Mouse (Mus musculus): Measurements from ENCODE around the gene Meis1. TPM values are rescaled to one million over a fixed set of nuclear protein-coding genes. Genes with fewer than 3 reads are reported as not detected.
A peak's percentile ranks its signal among the peaks of the same experiment; 100 is the strongest.

The Meis1 gene
- polyA plus RNA-seq, 1 experiment from 2014 or later, result 51.7 TPM

DNA sequence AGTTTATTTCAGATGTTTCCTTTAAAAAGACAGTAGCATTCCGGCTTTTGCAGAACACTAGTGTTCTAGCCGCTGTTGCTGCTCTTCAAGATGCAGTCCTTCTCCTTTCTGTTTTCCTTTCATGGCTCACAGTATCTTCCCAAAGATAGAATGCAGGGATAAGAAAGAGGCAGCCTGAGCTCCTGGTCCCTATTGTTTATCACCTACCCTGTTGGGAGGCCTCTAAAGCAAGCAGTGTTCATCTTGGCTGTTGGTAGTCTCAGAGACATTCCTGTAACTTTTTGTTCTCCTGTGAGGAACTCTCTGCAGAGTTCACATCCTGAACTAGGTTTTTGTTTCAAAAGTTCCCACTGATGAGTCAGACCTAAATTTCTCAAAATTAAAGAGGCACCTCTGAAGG, 3.8 kb upstream of the Meis1 start:
- H3K4me3 ChIP-seq (replicated peaks; ENCODE audit: low read depth, low read length), result no peak overlapping the region
- no peak overlapping the region for H3K4me2 ChIP-seq (ENCODE audit: low read length)
- no peak overlapping the region for H3K27ac ChIP-seq (replicated peaks; ENCODE audit: low read depth, low read length)
- no peak for DNase-seq
- no peaks in the 10 kb centered on the region for H3K36me3 ChIP-seq (ENCODE audit: control insufficient read depth, insufficient read depth, low read length)
- peaks cover 15% of the 10 kb centered on the region for H3K27me3 ChIP-seq (ENCODE audit: control insufficient read depth, insufficient read depth, low read length)
- WGBS, result 26% methylated on average over 2 of the region's 2 CpGs
- H3K9me3 ChIP-seq (ENCODE audit: control insufficient read depth, low read length), result no peaks in the 10 kb centered on the region
- ATAC-seq (ENCODE audit: low FRiP score, low TSS enrichment), result no peak
- H3K9ac ChIP-seq (replicated peaks; ENCODE audit: low read length), result no peak overlapping the region
- peaks cover 15% of the 10 kb centered on the region for H3K4me1 ChIP-seq (ENCODE audit: control insufficient read depth, insufficient read depth, low read length)

DNA sequence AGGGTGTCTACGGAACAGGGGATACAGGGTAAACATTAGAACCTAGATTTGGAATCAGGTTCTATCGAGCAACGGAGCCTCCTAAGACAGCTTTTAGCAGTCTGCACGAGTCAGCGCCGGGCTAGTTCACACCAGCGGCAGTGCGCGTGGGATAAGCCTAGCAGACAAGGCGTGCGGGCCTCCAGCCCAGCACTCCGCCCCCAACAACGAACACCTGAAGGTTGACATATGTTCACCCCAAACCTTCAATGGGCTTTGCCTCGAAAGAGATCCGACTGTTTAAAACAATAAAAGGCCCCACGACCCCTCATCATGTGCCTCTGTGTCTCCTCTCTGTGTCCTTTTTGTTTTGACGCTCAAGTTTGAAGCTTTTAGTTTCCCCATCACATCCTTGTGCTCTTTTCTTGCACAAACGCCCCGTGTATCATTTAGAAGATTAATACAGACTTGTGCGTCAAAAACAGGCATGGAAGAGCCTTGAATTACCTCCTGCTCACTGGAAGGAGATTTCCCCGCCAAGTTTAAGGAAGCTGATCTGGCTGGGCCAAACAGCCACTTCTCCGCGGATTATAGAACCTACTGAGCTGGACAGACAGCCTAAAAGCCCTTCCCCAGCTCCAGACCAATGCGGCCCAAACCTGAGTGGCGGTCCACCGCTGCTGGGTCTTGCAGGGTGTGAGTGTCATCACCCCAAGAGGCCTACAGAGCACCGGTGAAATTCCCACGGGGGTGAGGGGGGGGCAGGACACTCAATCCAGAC, 2.3 kb upstream of the Meis1 start:
- WGBS, result 2% methylated on average over 28 of the region's 28 CpGs

DNA sequence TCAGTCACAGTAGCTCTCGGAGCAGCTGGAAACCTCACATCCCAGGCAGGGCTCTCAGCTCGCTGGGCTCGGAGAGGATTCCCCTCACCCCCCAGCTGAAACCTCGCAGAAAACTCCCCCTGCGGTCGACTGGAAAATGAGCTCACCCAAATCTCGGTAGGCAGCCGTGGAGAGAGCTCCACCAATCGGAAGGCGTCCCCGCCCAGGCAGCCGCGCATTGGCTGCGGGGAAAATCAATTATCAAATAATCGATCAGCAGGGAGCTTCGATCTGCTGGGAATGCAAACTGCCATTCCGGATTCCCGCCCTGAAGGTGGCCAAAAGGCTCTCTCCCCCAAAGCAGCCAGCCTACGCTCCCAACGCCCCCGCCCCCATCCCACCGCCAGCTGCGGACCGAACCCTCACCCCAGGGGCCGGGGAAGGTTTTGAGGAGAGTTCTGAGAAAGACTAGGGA, 1.6 kb upstream of the Meis1 start:
- no peaks in the 10 kb centered on the region for H3K36me3 ChIP-seq (ENCODE audit: control insufficient read depth, insufficient read depth, low read length)
- peak overlapping the region; percentile 97 for H3K27ac ChIP-seq (replicated peaks; ENCODE audit: low read depth, low read length)
- peak overlapping the region; percentile 62 for H3K4me3 ChIP-seq (replicated peaks; ENCODE audit: low read depth, low read length)
- peaks cover 10% of the 10 kb centered on the region for H3K4me1 ChIP-seq (ENCODE audit: control insufficient read depth, insufficient read depth, low read length)
- H3K27me3 ChIP-seq (ENCODE audit: control insufficient read depth, insufficient read depth, low read length), result peaks cover 11% of the 10 kb centered on the region
- under 1% methylated on average over 25 of the region's 25 CpGs for WGBS
- peak overlapping the region; percentile 88 for H3K9ac ChIP-seq (replicated peaks; ENCODE audit: low read length)
- no peaks in the 10 kb centered on the region for H3K9me3 ChIP-seq (ENCODE audit: control insufficient read depth, low read length)
- peak; percentile 87 for ATAC-seq (ENCODE audit: low FRiP score, low TSS enrichment)
- DNase-seq, result peak; percentile 97
- peak overlapping the region; percentile 92 for H3K4me2 ChIP-seq (ENCODE audit: low read length)

More for the DNA sequence above, 2.3 kb upstream of the Meis1 start:
- peaks cover 15% of the 10 kb centered on the region for H3K27me3 ChIP-seq (ENCODE audit: control insufficient read depth, insufficient read depth, low read length)
- H3K4me1 ChIP-seq (ENCODE audit: control insufficient read depth, insufficient read depth, low read length), result peaks cover 3% of the 10 kb centered on the region; the same call in 1 of the 2 replicates
- peak overlapping the region; percentile 62 for H3K4me3 ChIP-seq (replicated peaks; ENCODE audit: low read depth, low read length)
- ATAC-seq (ENCODE audit: low FRiP score, low TSS enrichment), result no peak
- peak overlapping the region; percentile 92 for H3K4me2 ChIP-seq (ENCODE audit: low read length)
- peak; percentile 71 for DNase-seq
- H3K9me3 ChIP-seq (ENCODE audit: control insufficient read depth, low read length), result no peaks in the 10 kb centered on the region
- peak overlapping the region; percentile 58; the same call in 1 of the 2 replicates for H3K27ac ChIP-seq (replicated peaks; ENCODE audit: low read depth, low read length)
- no peaks in the 10 kb centered on the region for H3K36me3 ChIP-seq (ENCODE audit: control insufficient read depth, insufficient read depth, low read length)
- peak overlapping the region; percentile 39; the same call in 1 of the 2 replicates for H3K9ac ChIP-seq (replicated peaks; ENCODE audit: low read length)

DNA sequence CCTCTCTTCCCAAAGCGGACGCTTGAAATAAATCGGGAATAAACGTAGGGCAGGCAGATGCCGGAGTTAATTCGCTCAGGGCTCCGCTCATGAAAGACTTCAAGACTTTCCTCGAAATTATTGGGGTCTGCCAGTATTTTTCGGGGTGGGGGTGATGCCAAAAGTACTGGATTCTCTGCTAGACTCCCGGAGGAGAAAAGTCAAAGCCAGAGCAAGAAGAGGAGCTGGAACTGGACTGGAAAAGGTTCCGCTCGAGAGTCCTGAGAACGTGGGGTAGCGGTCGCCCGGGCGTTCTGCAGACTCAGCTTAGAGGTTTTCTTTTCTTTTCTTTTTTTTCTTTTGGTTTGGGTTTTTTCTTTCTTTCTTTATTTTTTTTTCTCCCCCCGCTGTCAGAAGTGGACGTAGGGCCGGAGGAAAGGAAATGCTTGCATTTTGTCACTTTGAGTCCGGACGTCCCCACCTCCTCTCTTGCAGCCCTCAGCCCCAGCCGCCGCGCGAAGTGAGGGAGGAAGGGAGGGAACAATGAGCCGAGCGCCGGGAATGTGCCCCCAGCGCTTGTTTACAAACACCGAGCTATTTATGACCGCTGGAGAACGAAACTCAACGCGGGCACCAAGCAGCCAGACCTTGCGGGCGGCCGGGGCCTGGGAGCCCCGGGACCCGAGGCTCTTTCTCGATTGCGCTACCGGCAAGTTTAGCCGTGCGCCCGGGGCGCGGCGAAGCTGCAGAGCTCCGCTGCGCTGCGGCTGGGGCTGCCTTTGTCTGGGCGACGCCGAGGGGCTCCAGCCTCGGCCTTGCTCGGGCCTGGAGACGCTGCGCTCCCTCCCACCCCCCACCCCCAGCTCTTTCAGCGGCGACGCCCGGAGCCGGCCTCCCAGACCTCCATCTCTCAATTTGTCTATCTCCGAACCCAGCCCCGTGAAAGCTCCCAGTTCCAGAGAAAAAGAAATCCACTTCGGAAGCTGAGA, 703 bp upstream of the Meis1 start:
- Histone ChIP-seq H3K36me3 (ENCODE audit: control insufficient read depth, insufficient read depth, low read length) (no peaks in the 10 kb centered on the region), H3K9me3 (ENCODE audit: control insufficient read depth, low read length) (no peaks in the 10 kb centered on the region), H3K4me2 (ENCODE audit: low read length) (peak overlapping the region; percentile 92), H3K4me1 (ENCODE audit: control insufficient read depth, insufficient read depth, low read length) (peaks cover 16% of the 10 kb centered on the region), H3K9ac (replicated peaks; ENCODE audit: low read length) (peak overlapping the region; percentile 88), H3K27ac (replicated peaks; ENCODE audit: low read depth, low read length) (peak overlapping the region; percentile 97), H3K4me3 (replicated peaks; ENCODE audit: low read depth, low read length) (peak overlapping the region; percentile 62), H3K27me3 (ENCODE audit: control insufficient read depth, insufficient read depth, low read length) (peaks cover 11% of the 10 kb centered on the region)
- ATAC-seq (ENCODE audit: low FRiP score, low TSS enrichment), result peak; percentile 55
- peak; percentile 81 for DNase-seq
- WGBS, result under 1% methylated on average over 67 of the region's 67 CpGs

DNA sequence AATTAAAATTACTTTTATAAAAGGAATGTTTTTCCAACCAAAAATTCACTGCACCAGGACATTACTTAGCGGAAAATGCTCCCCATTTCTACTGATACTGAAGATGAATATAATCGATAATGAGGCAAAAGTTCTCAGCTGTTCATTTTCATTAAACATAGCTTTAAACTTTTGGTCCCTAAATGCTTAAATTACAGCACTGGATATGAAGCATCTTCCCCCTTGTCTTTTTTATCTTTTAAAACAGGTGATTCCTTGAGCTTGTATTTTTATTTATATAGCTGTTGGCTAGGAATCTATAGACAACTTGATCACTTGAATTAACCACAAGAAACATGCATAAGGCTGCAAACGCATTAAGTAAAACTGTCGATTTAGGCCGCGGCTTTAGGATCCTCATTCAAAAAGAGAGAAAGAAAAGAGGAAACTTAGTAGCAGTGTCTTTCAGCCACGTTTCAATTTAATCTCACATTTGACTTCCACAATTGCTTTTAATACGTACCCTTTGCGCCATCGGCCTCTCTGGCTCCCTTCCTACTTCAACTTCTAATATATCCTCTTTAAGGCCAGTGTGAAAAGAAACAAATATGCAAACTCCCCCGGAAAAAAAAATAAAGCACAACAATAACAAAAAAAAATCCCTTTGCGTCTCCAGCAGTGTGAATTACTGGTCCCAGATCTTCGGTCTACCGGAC, 919 bp downstream of the Meis1 start:
- H3K4me2 ChIP-seq (ENCODE audit: low read length), result peak overlapping the region; percentile 92
- WGBS, result under 1% methylated on average over 14 of the region's 14 CpGs
- ATAC-seq (ENCODE audit: low FRiP score, low TSS enrichment) (no peak), DNase-seq (peak; percentile 39)
- no peaks in the 10 kb centered on the region for H3K9me3 ChIP-seq (ENCODE audit: control insufficient read depth, low read length)
- H3K36me3 ChIP-seq (ENCODE audit: control insufficient read depth, insufficient read depth, low read length), result no peaks in the 10 kb centered on the region
- peak overlapping the region; percentile 97 for H3K27ac ChIP-seq (replicated peaks; ENCODE audit: low read depth, low read length)
- H3K27me3 ChIP-seq (ENCODE audit: control insufficient read depth, insufficient read depth, low read length), result peaks cover 15% of the 10 kb centered on the region
- H3K4me1 ChIP-seq (ENCODE audit: control insufficient read depth, insufficient read depth, low read length), result peaks cover 25% of the 10 kb centered on the region
- peak overlapping the region; percentile 88 for H3K9ac ChIP-seq (replicated peaks; ENCODE audit: low read length)
- peak overlapping the region; percentile 62 for H3K4me3 ChIP-seq (replicated peaks; ENCODE audit: low read depth, low read length)

DNA sequence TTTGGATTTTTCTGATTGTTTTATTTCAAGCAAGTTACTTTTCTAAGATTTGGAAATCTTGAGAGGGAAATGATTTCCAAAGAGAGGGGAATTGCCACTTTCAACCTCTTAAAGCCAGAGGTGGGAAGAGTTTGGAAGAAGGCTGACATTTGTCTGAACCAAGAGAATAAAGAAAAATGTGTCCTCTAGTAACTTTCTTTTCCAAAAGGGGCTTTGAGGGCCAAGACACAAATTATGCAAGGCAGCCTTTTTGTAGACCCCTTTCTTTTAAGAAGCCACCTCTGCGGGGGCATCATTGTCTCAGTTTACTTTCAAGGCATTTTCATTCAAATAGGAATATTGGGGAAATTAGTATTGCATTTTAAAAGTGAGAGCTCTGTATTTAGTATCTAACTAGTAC, 1.5 kb downstream of the Meis1 start:
- no peak for DNase-seq
- 6% methylated on average over 1 of the region's 1 CpGs for WGBS
- ATAC-seq (ENCODE audit: low FRiP score, low TSS enrichment), result no peak
- peaks cover 30% of the 10 kb centered on the region for H3K4me1 ChIP-seq (ENCODE audit: control insufficient read depth, insufficient read depth, low read length)
- H3K27me3 ChIP-seq (ENCODE audit: control insufficient read depth, insufficient read depth, low read length), result peaks cover 12% of the 10 kb centered on the region
- peak overlapping the region; percentile 62 for H3K4me3 ChIP-seq (replicated peaks; ENCODE audit: low read depth, low read length)
- H3K9ac ChIP-seq (replicated peaks; ENCODE audit: low read length), result peak overlapping the region; percentile 75
- H3K9me3 ChIP-seq (ENCODE audit: control insufficient read depth, low read length), result no peaks in the 10 kb centered on the region
- no peaks in the 10 kb centered on the region for H3K36me3 ChIP-seq (ENCODE audit: control insufficient read depth, insufficient read depth, low read length)
- H3K4me2 ChIP-seq (ENCODE audit: low read length), result peak overlapping the region; percentile 92
- peak overlapping the region; percentile 62 for H3K27ac ChIP-seq (replicated peaks; ENCODE audit: low read depth, low read length)

DNA sequence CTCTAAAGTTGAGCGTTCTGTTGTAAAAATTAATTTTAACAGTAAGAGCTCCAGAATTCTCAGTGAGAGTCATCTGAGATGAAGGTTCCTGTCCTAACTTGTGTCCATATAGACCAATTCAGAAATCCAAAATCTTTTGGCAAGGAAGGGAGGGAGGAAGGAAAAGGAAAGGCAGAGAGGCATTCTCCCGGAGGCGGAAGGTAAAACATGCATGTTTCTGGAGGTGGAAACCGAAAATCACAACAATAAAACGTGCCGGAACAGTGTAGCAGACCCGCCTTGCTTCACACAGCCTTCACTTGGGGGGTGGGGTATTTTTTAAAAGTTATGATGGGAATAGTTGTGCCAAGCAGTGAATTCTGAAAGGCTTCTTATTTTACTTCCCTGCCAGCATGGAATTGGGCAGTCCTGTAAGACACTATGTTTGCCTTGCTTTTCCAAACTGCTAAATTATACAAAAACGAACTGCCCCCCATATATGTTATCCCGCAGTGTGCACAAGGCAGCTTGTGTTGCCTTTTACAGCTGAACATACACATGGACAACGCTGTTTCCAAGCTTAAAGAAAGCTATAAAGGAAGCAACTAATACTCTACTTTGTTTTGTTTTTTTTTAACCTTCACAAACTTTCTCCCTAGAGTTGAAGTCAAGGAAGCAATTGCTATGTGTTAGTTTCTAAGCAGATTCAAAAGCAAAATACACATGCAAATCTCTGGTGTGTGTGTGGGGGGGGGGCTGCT, 2.1 kb downstream of the Meis1 start:
- peak overlapping the region; percentile 62 for H3K4me3 ChIP-seq (replicated peaks; ENCODE audit: low read depth, low read length)
- peaks cover 12% of the 10 kb centered on the region for H3K27me3 ChIP-seq (ENCODE audit: control insufficient read depth, insufficient read depth, low read length)
- DNase-seq (peak; percentile 47), ATAC-seq (ENCODE audit: low FRiP score, low TSS enrichment) (no peak)
- peak overlapping the region; percentile 75 for H3K9ac ChIP-seq (replicated peaks; ENCODE audit: low read length)
- H3K9me3 ChIP-seq (ENCODE audit: control insufficient read depth, low read length), result no peaks in the 10 kb centered on the region
- H3K4me1 ChIP-seq (ENCODE audit: control insufficient read depth, insufficient read depth, low read length), result peaks cover 30% of the 10 kb centered on the region
- peak overlapping the region; percentile 62 for H3K27ac ChIP-seq (replicated peaks; ENCODE audit: low read depth, low read length)
- peak overlapping the region; percentile 92 for H3K4me2 ChIP-seq (ENCODE audit: low read length)
- no peaks in the 10 kb centered on the region for H3K36me3 ChIP-seq (ENCODE audit: control insufficient read depth, insufficient read depth, low read length)
- WGBS, result under 1% methylated on average over 10 of the region's 10 CpGs
